Mouse (Mus musculus) hindbrain, embryonic 12.5 days (tissue): ENCODE measurements at regions not wholly inside any gene's neighbourhood (a gene's known extent, or its start where the extent isn't known, plus 50 kb on each side); places are given as distances from the start of the nearest gene placed in this dataset.
A peak's percentile ranks its signal among the peaks of the same experiment; 100 is the strongest.

Experiments
- ATAC-seq: fragments of 200-750 bp; cut with Nextera tagmentation; 2 replicates; pipeline ENCODE4 v1.8.0; 2017; ENCODE audit warnings: moderate TSS enrichment; ENCODE audit not compliant: low FRiP score
- H3K27ac ChIP-seq: fragments of 300-500 bp; sonication (generic); 2 replicates; pipeline ENCODE4 v1.5.1; 2016; ENCODE audit warnings: mild to moderate bottlenecking
- H3K27me3 ChIP-seq: fragments of 300-500 bp; sonication (generic); 2 replicates; pipeline ENCODE4 v1.6.1; 2016; ENCODE audit warnings: mild to moderate bottlenecking
- H3K36me3 ChIP-seq: fragments of 300-500 bp; sonication (generic); 2 replicates; pipeline ENCODE4 v1.6.1; 2016; ENCODE audit warnings: mild to moderate bottlenecking
- H3K4me1 ChIP-seq: fragments of 300-500 bp; sonication (generic); 2 replicates; pipeline ENCODE4 v1.6.1; 2016
- H3K4me2 ChIP-seq: fragments of 300-500 bp; sonication (generic); replicated peaks from 2 replicates; pipeline ENCODE4 v1.6.1; 2016; ENCODE audit warnings: mild to moderate bottlenecking
- H3K4me3 ChIP-seq: fragments of 300-500 bp; sonication (generic); 2 replicates; pipeline ENCODE4 v1.5.1; 2016; ENCODE audit warnings: mild to moderate bottlenecking
- H3K9ac ChIP-seq: fragments of 300-500 bp; sonication (generic); 2 replicates; pipeline ENCODE4 v1.6.1; 2016; ENCODE audit warnings: mild to moderate bottlenecking, moderate library complexity
- H3K9me3 ChIP-seq: fragments of 300-500 bp; sonication (generic); replicated peaks from 2 replicates; pipeline ENCODE4 v1.6.1; 2016; ENCODE audit warnings: mild to moderate bottlenecking
- WGBS: fragments of 180-500 bp; shearing (Covaris S2); methylation state at CpG from one replicate; pipeline ENCODE4 v1.1.7; 2016; 5-methylcytosine and 5-hydroxymethylcytosine counted together

GRCm38 (mm10) chr13:70178073-70178491, 375.9 kb downstream of the Med10 start:
- H3K27ac ChIP-seq: peak overlapping the region; percentile 77
- peak; percentile 87 for ATAC-seq

GRCm38 (mm10) chr13:70190978-70191377, 388.8 kb downstream of the Med10 start:
- Histone ChIP-seq H3K27ac (no peak overlapping the region), H3K36me3 (no peaks in the 10 kb centered on the region), H3K9ac (no peak overlapping the region), H3K4me3 (no peak overlapping the region), H3K4me2 (no peak overlapping the region), H3K9me3 (no peaks in the 10 kb centered on the region), H3K27me3 (no peaks in the 10 kb centered on the region), H3K4me1 (no peaks in the 10 kb centered on the region)
- ATAC-seq: no peak
- WGBS: 85% methylated on average over 4 of the region's 4 CpGs

More at GRCm38 (mm10) chr13:70178073-70178491, 375.9 kb downstream of the Med10 start:
- Histone ChIP-seq H3K4me2 (no peak overlapping the region), H3K4me1 (no peaks in the 10 kb centered on the region), H3K9me3 (no peaks in the 10 kb centered on the region), H3K9ac (no peak overlapping the region), H3K27me3 (no peaks in the 10 kb centered on the region), H3K4me3 (no peak overlapping the region), H3K36me3 (no peaks in the 10 kb centered on the region)
- 42% methylated on average over 8 of the region's 8 CpGs for WGBS

- WGBS: 80% methylated on average over 13 of the region's 13 CpGs
- no peak overlapping the region for H3K27ac ChIP-seq
Observed at GRCm38 (mm10) chr13:70192101-70193025, 390.2 kb downstream of the Med10 start.

GRCm38 (mm10) chr13:70193270-70193669, 391.1 kb downstream of the Med10 start:
- Histone ChIP-seq H3K9ac (no peak overlapping the region), H3K4me1 (no peaks in the 10 kb centered on the region), H3K36me3 (no peaks in the 10 kb centered on the region), H3K9me3 (no peaks in the 10 kb centered on the region), H3K27ac (no peak overlapping the region), H3K4me3 (no peak overlapping the region), H3K27me3 (no peaks in the 10 kb centered on the region), H3K4me2 (no peak overlapping the region)
- 93% methylated on average over 9 of the region's 9 CpGs for WGBS
- ATAC-seq: no peak

More at GRCm38 (mm10) chr13:70192101-70193025, 390.2 kb downstream of the Med10 start:
- no peak overlapping the region for H3K4me2 ChIP-seq
- no peaks in the 10 kb centered on the region for H3K36me3 ChIP-seq
- H3K9ac ChIP-seq: no peak overlapping the region
- no peak for ATAC-seq
- no peaks in the 10 kb centered on the region for H3K4me1 ChIP-seq
- H3K4me3 ChIP-seq: no peak overlapping the region
- H3K27me3 ChIP-seq: no peaks in the 10 kb centered on the region
- no peaks in the 10 kb centered on the region for H3K9me3 ChIP-seq

- no peak for ATAC-seq
- 77% methylated on average over 4 of the region's 4 CpGs for WGBS
- no peaks in the 10 kb centered on the region for H3K36me3 ChIP-seq
- H3K4me3 ChIP-seq: no peak overlapping the region
- no peak overlapping the region; the same call in 1 of the 2 replicates for H3K27ac ChIP-seq
- no peaks in the 10 kb centered on the region for H3K9me3 ChIP-seq
- H3K4me2 ChIP-seq: no peak overlapping the region
- H3K4me1 ChIP-seq: no peaks in the 10 kb centered on the region
- no peaks in the 10 kb centered on the region for H3K27me3 ChIP-seq
- H3K9ac ChIP-seq: no peak overlapping the region
Observed at GRCm38 (mm10) chr13:70195854-70196253, 393.7 kb downstream of the Med10 start.

GRCm38 (mm10) chr13:70198638-70199037, 396.4 kb downstream of the Med10 start:
- H3K4me1 ChIP-seq: no peaks in the 10 kb centered on the region
- ATAC-seq: no peak
- H3K4me3 ChIP-seq: no peak overlapping the region
- H3K27me3 ChIP-seq: no peaks in the 10 kb centered on the region
- WGBS: 92% methylated on average over 4 of the region's 4 CpGs
- H3K36me3 ChIP-seq: no peaks in the 10 kb centered on the region
- no peak overlapping the region for H3K4me2 ChIP-seq
- no peaks in the 10 kb centered on the region for H3K9me3 ChIP-seq
- H3K27ac ChIP-seq: no peak overlapping the region
- no peak overlapping the region for H3K9ac ChIP-seq

- H3K27ac ChIP-seq: no peak overlapping the region
- no peaks in the 10 kb centered on the region for H3K9me3 ChIP-seq
- no peak overlapping the region for H3K4me3 ChIP-seq
- no peaks in the 10 kb centered on the region for H3K4me1 ChIP-seq
- H3K27me3 ChIP-seq: no peaks in the 10 kb centered on the region
- 88% methylated on average over 1 of the region's 1 CpGs for WGBS
- no peaks in the 10 kb centered on the region for H3K36me3 ChIP-seq
- no peak overlapping the region for H3K4me2 ChIP-seq
- ATAC-seq: no peak
- no peak overlapping the region for H3K9ac ChIP-seq
Observed at GRCm38 (mm10) chr13:70199087-70199486, 396.9 kb downstream of the Med10 start.

- WGBS: 42% methylated on average over 7 of the region's 7 CpGs
- no peak for ATAC-seq
Observed at GRCm38 (mm10) chr13:70205334-70205733, 403.1 kb downstream of the Med10 start.

GRCm38 (mm10) chr13:70210158-70210557, 408.0 kb downstream of the Med10 start:
- Histone ChIP-seq H3K4me3 (no peak overlapping the region), H3K27ac (no peak overlapping the region), H3K27me3 (no peaks in the 10 kb centered on the region), H3K36me3 (no peaks in the 10 kb centered on the region), H3K4me2 (no peak overlapping the region), H3K4me1 (no peaks in the 10 kb centered on the region), H3K9ac (no peak overlapping the region), H3K9me3 (no peaks in the 10 kb centered on the region)
- 69% methylated on average over 3 of the region's 3 CpGs for WGBS
- no peak for ATAC-seq

More at GRCm38 (mm10) chr13:70205334-70205733, 403.1 kb downstream of the Med10 start:
- Histone ChIP-seq H3K9ac (no peak overlapping the region), H3K36me3 (no peaks in the 10 kb centered on the region), H3K4me1 (no peaks in the 10 kb centered on the region), H3K9me3 (no peaks in the 10 kb centered on the region), H3K27ac (no peak overlapping the region), H3K4me3 (no peak overlapping the region), H3K27me3 (no peaks in the 10 kb centered on the region), H3K4me2 (no peak overlapping the region)

- Histone ChIP-seq H3K9ac (no peak overlapping the region), H3K27ac (no peak overlapping the region), H3K36me3 (no peaks in the 10 kb centered on the region), H3K27me3 (no peaks in the 10 kb centered on the region), H3K4me2 (no peak overlapping the region), H3K4me3 (no peak overlapping the region), H3K4me1 (peaks cover 16% of the 10 kb centered on the region), H3K9me3 (no peaks in the 10 kb centered on the region)
- no peak for ATAC-seq
- 88% methylated on average over 3 of the region's 3 CpGs for WGBS
Observed at GRCm38 (mm10) chr13:70213017-70213416, 410.8 kb downstream of the Med10 start.

- Histone ChIP-seq H3K9ac (no peak overlapping the region), H3K4me2 (no peak overlapping the region), H3K4me1 (peaks cover 16% of the 10 kb centered on the region), H3K9me3 (no peaks in the 10 kb centered on the region), H3K36me3 (no peaks in the 10 kb centered on the region), H3K27ac (no peak overlapping the region), H3K27me3 (no peaks in the 10 kb centered on the region), H3K4me3 (no peak overlapping the region)
- WGBS: 74% methylated on average over 2 of the region's 2 CpGs
- no peak for ATAC-seq
Observed at GRCm38 (mm10) chr13:70213622-70214021, 411.4 kb downstream of the Med10 start.

- Histone ChIP-seq H3K27ac (no peak overlapping the region), H3K36me3 (no peaks in the 10 kb centered on the region), H3K4me3 (no peak overlapping the region), H3K9ac (no peak overlapping the region), H3K9me3 (no peaks in the 10 kb centered on the region), H3K27me3 (no peaks in the 10 kb centered on the region), H3K4me1 (peaks cover 16% of the 10 kb centered on the region), H3K4me2 (no peak overlapping the region)
- no peak for ATAC-seq
- WGBS: 82% methylated on average over 10 of the region's 10 CpGs
Observed at GRCm38 (mm10) chr13:70214022-70214654, 411.9 kb downstream of the Med10 start.
